Mouse (Mus musculus): ENCODE data around the gene Dip2c.

DNA sequence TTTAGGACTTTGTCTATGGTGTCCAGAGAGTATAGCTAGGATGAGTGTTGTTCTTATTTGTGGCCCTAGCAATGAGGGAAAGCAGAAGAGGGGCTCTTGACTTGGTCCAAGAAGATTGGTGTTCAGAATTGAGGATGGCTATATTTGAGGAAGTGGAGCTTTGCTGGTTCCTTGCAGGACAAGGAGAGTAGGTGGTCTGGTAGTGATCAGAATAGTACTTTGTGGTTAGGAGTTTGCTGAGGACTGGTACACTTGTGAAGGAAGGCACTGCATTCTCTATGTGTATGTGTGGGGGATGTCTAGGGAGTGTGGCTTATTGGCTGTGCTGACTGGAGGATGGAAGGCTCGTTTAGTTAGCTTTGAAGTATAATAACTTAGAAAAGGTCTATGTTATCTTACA is 95.1 kb downstream of the Dip2c start:
- no peak for TF ChIP-seq CTCF (IDR thresholded peaks at IDR 0.05; ENCODE audit: control insufficient read depth, insufficient read depth, insufficient replicate concordance, low read depth, low read length)
- TF ChIP-seq POLR2A (IDR thresholded peaks at IDR 0.05; ENCODE audit: control insufficient read depth, low read depth, low read length), result no peak
